Mouse (Mus musculus): ENCODE results near the gene Mfsd4a. TPM values are rescaled to one million over a fixed set of nuclear protein-coding genes. Genes with fewer than 3 reads are reported as not detected.

The Mfsd4a gene
- polyA plus RNA-seq, 1 experiment from 2014 or later: 3.2 TPM

DNA sequence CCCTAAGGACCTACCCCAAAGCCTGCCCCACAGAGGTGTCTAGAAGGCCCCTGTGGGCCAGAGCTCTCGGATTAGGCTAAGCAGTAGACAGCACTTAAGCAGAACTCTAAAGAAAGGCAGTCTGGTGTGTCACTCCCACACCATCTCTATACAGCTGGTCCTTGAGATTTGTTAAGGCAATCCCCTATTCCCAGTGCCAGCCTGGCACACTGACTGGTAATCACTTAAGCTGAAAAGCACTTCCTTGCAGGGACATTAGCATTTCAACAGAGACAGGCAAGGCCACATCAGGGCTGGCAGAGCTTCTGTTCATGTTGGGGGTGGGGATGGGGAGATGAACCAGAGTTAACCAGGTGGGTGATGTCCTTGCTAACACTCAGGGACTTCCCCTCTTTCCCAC, 2.9 kb downstream of the Mfsd4a start:
- 43% methylated on average over 1 of the region's 1 CpGs for WGBS (ENCODE audit: insufficient replicate concordance)
- Histone ChIP-seq H3K4me2 (no peak overlapping the region), H3K36me3 (no peaks in the 10 kb centered on the region), H3K9ac (no peak overlapping the region), H3K4me3 (replicated peaks) (no peak overlapping the region), H3K4me1 (replicated peaks) (peaks cover 11% of the 10 kb centered on the region), H3K27me3 (peaks cover 67% of the 10 kb centered on the region), H3K27ac (no peak overlapping the region), H3K9me3 (replicated peaks) (no peaks in the 10 kb centered on the region)
- ATAC-seq (ENCODE audit: low read depth) (no peak), DNase-seq (no peak)

DNA sequence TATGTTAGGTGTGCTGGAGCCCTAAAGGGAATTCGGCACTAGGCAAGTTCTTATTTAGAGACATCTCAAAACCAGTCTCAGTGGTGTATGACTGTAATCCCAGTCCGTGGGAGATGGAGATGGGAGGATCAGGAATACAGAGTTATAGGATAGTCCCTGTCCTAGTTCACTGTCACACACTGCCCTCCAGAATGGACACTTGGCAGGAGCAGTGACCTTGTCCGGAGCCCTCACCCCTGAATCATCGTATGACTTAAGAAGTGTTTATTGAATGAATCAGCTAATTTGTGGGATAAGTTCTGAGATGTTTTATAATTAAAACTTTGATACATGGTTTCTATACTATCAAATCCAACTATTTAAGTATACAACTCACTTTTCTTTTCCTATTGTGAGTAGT, 4.8 kb downstream of the Mfsd4a start:
- no peak for DNase-seq
- Histone ChIP-seq H3K4me2 (no peak overlapping the region), H3K4me1 (replicated peaks) (peaks cover 10% of the 10 kb centered on the region), H3K4me3 (replicated peaks) (no peak overlapping the region), H3K9me3 (replicated peaks) (no peaks in the 10 kb centered on the region), H3K36me3 (no peaks in the 10 kb centered on the region), H3K9ac (no peak overlapping the region), H3K27me3 (peaks cover 48% of the 10 kb centered on the region), H3K27ac (no peak overlapping the region)
- 64% methylated on average over 4 of the region's 4 CpGs for WGBS (ENCODE audit: insufficient replicate concordance)
- no peak for ATAC-seq (ENCODE audit: low read depth)

DNA sequence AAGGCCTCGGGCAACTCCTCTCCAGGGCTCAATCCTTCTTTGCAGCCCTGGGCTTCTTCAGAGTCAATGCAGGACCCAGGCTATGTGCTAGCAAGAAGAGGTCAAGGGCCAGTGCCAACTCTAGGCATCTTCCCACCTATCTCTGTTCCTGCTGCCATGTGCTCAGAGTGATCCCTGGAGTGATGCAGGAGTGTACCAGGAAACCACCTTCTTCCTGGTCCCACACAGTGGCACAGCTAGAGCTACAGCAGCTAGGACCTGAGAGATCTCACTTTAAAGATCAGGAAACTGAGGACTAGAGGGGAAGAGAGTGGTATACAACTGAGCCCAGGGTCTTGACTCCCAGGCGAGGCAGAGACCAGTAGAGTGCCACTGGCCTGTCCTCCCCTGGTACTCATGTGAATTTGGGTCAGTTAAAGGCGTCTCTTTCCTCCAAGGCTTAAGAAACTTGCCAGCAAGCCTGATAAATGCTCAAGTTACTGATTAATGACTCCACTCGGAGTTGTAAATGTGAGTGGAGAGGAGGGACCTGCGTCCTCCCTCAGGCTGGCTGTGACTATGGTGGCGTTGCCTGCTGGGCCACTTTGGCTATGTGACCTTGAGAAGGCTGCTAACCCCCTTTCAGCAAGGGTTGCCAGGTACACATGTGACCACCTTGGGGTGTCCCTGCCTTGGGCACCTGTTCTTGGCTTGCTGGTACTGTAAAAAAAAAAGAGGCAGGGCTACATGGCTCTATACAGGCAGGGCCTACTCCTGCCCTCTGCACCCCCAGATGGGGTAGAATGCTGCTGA, 5.9 kb downstream of the Mfsd4a start:
- H3K36me3 ChIP-seq: no peaks in the 10 kb centered on the region
- DNase-seq (no peak), ATAC-seq (ENCODE audit: low read depth) (no peak)
- WGBS (ENCODE audit: insufficient replicate concordance): 48% methylated on average over 6 of the region's 6 CpGs
- no peak overlapping the region for H3K4me3 ChIP-seq (replicated peaks)
- no peaks in the 10 kb centered on the region for H3K4me1 ChIP-seq (replicated peaks)
- H3K4me2 ChIP-seq: no peak overlapping the region
- H3K9me3 ChIP-seq (replicated peaks): no peaks in the 10 kb centered on the region
- H3K27ac ChIP-seq: no peak overlapping the region
- no peak overlapping the region for H3K9ac ChIP-seq
- peaks cover 36% of the 10 kb centered on the region for H3K27me3 ChIP-seq

DNA sequence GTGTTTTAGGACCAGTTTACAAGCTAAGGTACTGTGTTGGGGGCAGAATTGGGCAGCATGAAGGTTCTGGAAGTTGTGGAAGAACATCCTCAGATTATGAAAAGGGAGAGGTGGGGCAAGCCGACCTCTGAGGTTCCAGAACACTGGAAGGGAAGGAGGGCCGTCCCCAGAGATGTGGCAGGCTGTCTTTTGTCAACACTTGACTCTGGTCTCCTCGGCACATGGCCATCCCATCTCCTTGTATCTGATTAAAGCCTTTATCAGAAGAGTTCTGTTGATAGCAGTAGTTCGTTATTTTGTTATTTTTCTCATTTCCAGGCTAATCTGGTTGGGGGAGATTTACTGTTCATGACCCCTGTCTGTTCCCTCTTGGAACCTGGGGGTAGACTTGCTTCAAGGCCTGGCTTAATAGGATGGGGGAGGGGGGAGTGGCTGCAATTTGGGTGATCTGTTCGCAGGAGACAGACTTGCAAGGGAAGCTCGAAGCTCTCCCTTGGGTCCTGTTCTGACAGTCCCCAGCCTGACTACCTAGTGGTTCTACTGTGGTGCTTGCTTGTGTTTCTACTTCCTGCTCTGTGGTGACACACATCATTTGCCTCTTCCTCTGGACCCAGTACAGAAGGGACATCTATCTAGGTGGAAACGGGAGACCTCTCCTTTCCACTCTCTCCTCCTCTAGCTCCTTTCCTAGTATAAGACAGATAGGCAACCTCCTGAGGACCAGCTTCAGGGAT, 7.7 kb downstream of the Mfsd4a start:
- ATAC-seq (ENCODE audit: low read depth) (no peak), DNase-seq (no peak)
- no peak overlapping the region for H3K4me2 ChIP-seq
- H3K4me3 ChIP-seq (replicated peaks): no peak overlapping the region
- H3K27ac ChIP-seq: no peak overlapping the region
- WGBS (ENCODE audit: insufficient replicate concordance): 36% methylated on average over 7 of the region's 7 CpGs
- H3K9me3 ChIP-seq (replicated peaks): no peaks in the 10 kb centered on the region
- H3K36me3 ChIP-seq: no peaks in the 10 kb centered on the region
- H3K4me1 ChIP-seq (replicated peaks): no peaks in the 10 kb centered on the region
- H3K9ac ChIP-seq: no peak overlapping the region
- H3K27me3 ChIP-seq: peaks cover 19% of the 10 kb centered on the region

DNA sequence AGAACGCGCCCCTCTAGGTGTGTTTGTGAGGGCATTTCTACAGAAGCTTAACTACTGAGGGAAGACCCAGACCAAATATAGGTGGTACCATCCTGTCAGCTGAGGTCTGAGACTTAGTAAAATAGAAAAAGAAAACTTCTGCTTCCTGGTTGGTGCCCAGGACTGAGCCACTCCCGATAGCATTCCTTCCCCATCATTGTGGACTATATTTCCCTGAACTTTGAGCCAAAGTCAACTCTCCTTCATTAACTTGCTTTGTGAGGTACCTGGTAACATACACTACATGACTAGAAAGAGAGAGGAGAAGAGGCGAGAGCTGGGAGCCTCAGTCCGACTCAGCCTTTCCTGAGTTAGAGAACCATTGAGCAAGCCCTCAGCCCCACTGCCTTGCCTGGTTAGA, 9.3 kb downstream of the Mfsd4a start:
- Histone ChIP-seq H3K27ac (no peak overlapping the region), H3K27me3 (0 out of 2 replicates have a peak, but pooled peaks cover 2% of the 10 kb centered on the region), H3K36me3 (no peaks in the 10 kb centered on the region), H3K9me3 (replicated peaks) (no peaks in the 10 kb centered on the region), H3K4me1 (replicated peaks) (no peaks in the 10 kb centered on the region), H3K9ac (no peak overlapping the region), H3K4me2 (no peak overlapping the region), H3K4me3 (replicated peaks) (no peak overlapping the region)
- ATAC-seq (ENCODE audit: low read depth): no peak
- 66% methylated on average over 5 of the region's 5 CpGs for WGBS (ENCODE audit: insufficient replicate concordance)
- DNase-seq: no peak

DNA sequence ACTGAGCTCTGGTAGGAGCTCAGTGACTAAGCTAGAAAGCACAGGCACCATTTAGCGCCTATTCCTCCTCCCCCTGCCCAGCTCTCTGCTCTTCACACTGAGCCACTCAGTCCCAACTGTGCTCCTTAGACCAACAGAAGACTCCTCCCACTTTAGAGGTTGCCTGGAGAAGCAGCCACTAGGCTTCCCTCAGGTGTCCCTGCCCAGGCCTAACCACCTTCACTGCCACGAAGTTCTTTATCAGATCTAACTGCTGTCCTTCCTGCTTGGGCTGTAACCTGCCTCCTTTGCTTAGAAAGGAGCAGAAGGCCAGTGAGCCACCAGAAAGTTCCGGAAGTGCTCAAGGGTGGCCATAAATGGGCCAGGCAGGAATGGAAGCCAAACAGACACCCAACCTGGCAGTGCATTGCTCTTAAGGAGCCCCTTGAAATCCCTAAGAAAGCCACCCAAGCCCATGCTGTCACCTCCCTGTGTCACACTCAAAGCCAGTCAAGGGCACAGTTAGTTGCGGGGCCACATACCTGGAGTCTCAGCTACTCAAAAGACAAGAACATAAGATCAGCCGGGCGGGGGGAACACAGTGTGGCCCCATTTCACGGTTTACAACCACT, 12.7 kb downstream of the Mfsd4a start:
- DNase-seq (no peak), ATAC-seq (ENCODE audit: low read depth) (no peak)
- H3K4me3 ChIP-seq (replicated peaks): no peak overlapping the region
- H3K4me2 ChIP-seq: no peak overlapping the region
- H3K36me3 ChIP-seq: no peaks in the 10 kb centered on the region
- H3K27ac ChIP-seq: no peak overlapping the region
- no peak overlapping the region for H3K9ac ChIP-seq
- no peaks in the 10 kb centered on the region for H3K9me3 ChIP-seq (replicated peaks)
- no peaks in the 10 kb centered on the region for H3K4me1 ChIP-seq (replicated peaks)
- H3K27me3 ChIP-seq: no peaks in the 10 kb centered on the region
- 59% methylated on average over 7 of the region's 7 CpGs for WGBS (ENCODE audit: insufficient replicate concordance)

DNA sequence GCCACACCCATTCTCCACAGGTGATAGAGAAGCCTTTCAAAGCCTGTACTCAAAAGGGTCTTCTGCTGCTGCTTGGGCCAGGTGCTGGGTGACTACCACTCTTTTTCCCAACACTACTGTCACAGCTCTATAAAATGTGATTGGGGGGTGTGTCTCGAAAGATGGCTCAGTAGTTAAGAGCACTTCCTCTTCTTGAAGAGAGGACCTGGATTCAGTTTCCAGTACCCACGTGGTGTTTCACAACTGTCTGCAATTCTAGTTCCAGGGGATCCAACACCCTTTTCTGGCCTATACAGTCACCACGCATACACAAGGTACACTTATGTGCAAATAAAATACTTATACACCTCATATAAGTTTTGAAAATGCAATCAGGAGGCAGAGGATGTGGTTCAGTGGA, 13.5 kb downstream of the Mfsd4a start:
- no peaks in the 10 kb centered on the region for H3K27me3 ChIP-seq

DNA sequence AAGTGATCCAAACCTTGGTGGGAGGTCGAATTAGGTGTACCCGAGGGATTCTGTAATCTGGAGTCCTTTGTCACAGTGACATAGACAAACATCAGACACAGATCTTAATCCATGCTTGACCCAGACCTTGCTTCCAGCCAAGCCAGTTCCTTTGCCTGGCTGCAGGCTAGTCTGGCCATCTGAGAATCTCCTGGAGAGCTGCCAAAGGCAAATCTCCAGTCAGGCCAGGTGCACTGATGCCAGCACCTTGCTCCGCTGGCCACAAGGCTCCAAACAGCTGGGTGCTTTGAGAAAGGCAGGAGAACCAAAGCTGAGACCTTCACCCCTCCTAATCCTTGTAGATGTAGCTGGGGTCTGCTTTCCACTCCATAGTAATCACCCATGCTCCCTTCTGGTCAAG, 16.1 kb downstream of the Mfsd4a start:
- Histone ChIP-seq H3K9ac (no peak overlapping the region), H3K27ac (no peak overlapping the region), H3K27me3 (no peaks in the 10 kb centered on the region), H3K4me1 (replicated peaks) (no peaks in the 10 kb centered on the region), H3K4me2 (no peak overlapping the region), H3K4me3 (replicated peaks) (no peak overlapping the region), H3K36me3 (no peaks in the 10 kb centered on the region), H3K9me3 (replicated peaks) (no peaks in the 10 kb centered on the region)
- ATAC-seq (ENCODE audit: low read depth): no peak
- 51% methylated on average over 3 of the region's 3 CpGs for WGBS (ENCODE audit: insufficient replicate concordance)
- DNase-seq: no peak

More for the DNA sequence above, 13.5 kb downstream of the Mfsd4a start:
- Histone ChIP-seq H3K27ac (no peak overlapping the region), H3K4me1 (replicated peaks) (no peaks in the 10 kb centered on the region), H3K9me3 (replicated peaks) (no peaks in the 10 kb centered on the region), H3K36me3 (no peaks in the 10 kb centered on the region), H3K4me3 (replicated peaks) (no peak overlapping the region), H3K9ac (no peak overlapping the region), H3K4me2 (no peak overlapping the region)
- 27% methylated on average over 3 of the region's 3 CpGs for WGBS (ENCODE audit: insufficient replicate concordance)
- DNase-seq (no peak), ATAC-seq (ENCODE audit: low read depth) (no peak)

DNA sequence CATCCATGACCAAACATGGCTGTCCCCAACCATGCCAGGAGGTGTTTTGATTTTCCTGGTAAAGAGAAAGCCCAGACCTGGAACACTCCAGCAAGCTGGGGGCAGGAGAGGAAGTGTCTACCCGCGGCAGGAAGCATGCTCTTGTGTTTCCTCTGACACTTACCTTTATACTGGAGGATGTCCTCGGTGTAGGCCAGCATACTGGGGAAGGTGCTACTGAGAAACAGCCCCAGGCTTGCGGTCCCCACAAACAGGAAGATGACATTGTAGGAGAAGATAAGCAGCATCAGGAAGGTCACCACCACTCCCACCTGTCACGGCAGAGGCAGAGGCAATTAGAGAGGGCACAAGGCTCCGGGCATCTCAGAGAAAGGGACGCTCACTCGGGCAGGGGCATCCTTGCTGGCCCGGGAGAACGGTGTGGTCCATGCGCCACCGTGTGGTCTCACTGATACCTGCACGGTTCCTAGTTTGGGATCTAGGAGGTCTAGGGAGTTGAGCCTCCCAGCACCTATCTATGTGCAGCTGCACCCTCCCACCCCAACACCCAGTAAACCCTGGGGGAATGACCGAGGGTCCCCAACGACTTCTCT, 21.6 kb downstream of the Mfsd4a start:
- H3K27ac ChIP-seq: no peak overlapping the region
- no peaks in the 10 kb centered on the region for H3K36me3 ChIP-seq
- peak; percentile 38 for DNase-seq
- H3K27me3 ChIP-seq: no peaks in the 10 kb centered on the region
- H3K4me2 ChIP-seq: no peak overlapping the region
- no peak overlapping the region for H3K4me3 ChIP-seq (replicated peaks)
- H3K4me1 ChIP-seq (replicated peaks): peaks cover 4% of the 10 kb centered on the region; the same call in 1 of the 2 replicates
- H3K9ac ChIP-seq: no peak overlapping the region
- peak; percentile 57 for ATAC-seq (ENCODE audit: low read depth)
- H3K9me3 ChIP-seq (replicated peaks): no peaks in the 10 kb centered on the region
- WGBS (ENCODE audit: insufficient replicate concordance): 10% methylated on average over 15 of the region's 15 CpGs

DNA sequence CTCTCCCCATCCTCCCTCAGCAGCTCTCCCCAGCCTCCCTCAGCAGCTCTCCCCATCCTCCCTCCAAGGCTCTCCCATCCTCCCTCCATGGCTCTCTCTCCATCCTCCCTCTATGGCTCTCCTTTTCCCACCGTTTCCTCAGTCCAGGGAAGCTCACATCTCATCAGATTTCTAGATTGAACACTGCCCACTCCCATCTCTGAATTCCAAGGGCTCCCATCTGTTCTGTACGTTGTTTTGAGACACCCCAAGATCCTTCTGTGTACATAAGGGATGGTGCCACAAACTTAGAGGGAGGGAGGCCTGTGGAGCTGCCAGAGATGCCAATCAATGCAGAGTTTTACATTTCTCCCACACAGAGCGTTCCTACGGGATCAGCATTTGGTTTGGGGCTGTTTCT, 24.1 kb downstream of the Mfsd4a start:
- no peak for DNase-seq
- WGBS (ENCODE audit: insufficient replicate concordance): 55% methylated on average over 4 of the region's 4 CpGs
- Histone ChIP-seq H3K9me3 (replicated peaks) (no peaks in the 10 kb centered on the region), H3K4me1 (replicated peaks) (peaks cover 4% of the 10 kb centered on the region; the same call in 1 of the 2 replicates), H3K36me3 (no peaks in the 10 kb centered on the region), H3K27me3 (no peaks in the 10 kb centered on the region), H3K27ac (no peak overlapping the region), H3K4me2 (no peak overlapping the region), H3K4me3 (replicated peaks) (no peak overlapping the region), H3K9ac (no peak overlapping the region)
- no peak for ATAC-seq (ENCODE audit: low read depth)

DNA sequence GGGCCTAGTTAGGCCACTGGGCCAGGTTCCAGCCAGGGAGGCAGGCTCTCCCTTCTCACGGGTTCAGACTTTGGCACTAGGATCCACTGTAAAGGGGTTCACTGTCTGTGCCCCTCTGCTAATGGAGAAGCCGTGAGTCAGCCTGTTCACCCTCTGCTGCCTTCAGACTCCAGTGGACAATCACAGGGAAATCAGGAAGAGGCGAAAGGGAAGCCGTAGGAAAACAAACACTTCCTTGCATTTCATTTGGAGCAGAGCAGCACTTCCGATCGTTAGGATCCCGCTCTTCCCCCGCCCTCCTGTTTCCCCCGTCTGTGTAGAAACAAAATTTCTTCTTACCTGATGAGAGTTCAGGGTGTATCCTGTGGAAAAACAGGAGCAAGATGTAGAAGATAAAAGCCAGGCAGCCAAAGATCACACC, 27.7 kb downstream of the Mfsd4a start:
- ATAC-seq (ENCODE audit: low read depth): no peak
- no peak overlapping the region for H3K27ac ChIP-seq

More for the DNA sequence above, 27.7 kb downstream of the Mfsd4a start:
- Histone ChIP-seq H3K4me3 (replicated peaks) (no peak overlapping the region), H3K36me3 (no peaks in the 10 kb centered on the region), H3K27me3 (no peaks in the 10 kb centered on the region), H3K9ac (no peak overlapping the region), H3K4me1 (replicated peaks) (no peaks in the 10 kb centered on the region), H3K9me3 (replicated peaks) (no peaks in the 10 kb centered on the region), H3K4me2 (no peak overlapping the region)
- no peak for DNase-seq
- WGBS (ENCODE audit: insufficient replicate concordance): 67% methylated on average over 9 of the region's 9 CpGs
